Mouse (Mus musculus) kidney, postnatal 10 days (tissue): ENCODE results near the gene Acad9.
"Not testable (repeated sequence)": the region's sequence is repeated elsewhere in the genome, so short reads cannot be mapped to it uniquely, and the experiment has no call there.

Experiments
- DNase-seq: peaks from one replicate; pipeline ENCODE4 v3.0.0; 2021; ENCODE audit warnings: mixed read lengths

Acad9 gene

DNA sequence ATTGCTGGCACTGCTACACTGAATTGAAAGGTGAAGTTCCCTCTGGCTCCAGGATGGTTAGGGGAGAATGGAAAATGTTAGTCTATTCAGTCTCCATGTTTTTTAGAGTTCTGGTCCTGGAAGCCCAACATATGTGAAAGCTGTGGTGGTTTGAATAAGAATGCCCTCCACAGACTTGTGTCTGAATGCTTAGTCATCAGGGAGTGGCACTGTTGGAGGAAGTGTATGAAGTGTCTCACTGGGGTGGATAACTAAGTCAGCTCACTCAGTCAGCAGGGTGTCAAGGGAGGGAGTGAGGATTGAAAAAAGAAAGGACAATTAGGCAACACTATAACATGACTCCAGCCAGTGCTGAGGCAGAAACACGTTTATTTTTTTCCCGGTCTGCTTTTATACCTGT, 29.6 kb downstream of the Acad9 start:
- no peak for DNase-seq

DNA sequence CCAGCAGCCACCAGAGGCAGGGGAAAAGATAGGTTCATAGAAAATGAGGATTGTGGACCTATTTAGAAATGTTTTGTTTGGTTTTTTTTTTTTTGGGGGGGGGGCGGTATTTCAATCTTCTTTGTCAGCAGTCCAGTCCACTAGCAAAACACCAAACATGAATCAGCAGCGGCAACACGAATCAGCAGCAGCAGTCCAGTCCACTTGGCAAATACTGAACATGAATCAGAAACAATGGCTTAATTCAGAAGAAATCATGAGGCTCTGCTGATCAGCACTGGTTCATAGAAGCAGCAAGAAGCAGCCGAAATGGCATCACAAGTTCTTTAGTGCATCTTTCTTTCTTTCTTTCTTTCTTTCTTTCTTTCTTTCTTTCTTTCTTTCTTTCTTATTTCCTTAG, 50.3 kb downstream of the Acad9 start:
- no peak for DNase-seq

DNA sequence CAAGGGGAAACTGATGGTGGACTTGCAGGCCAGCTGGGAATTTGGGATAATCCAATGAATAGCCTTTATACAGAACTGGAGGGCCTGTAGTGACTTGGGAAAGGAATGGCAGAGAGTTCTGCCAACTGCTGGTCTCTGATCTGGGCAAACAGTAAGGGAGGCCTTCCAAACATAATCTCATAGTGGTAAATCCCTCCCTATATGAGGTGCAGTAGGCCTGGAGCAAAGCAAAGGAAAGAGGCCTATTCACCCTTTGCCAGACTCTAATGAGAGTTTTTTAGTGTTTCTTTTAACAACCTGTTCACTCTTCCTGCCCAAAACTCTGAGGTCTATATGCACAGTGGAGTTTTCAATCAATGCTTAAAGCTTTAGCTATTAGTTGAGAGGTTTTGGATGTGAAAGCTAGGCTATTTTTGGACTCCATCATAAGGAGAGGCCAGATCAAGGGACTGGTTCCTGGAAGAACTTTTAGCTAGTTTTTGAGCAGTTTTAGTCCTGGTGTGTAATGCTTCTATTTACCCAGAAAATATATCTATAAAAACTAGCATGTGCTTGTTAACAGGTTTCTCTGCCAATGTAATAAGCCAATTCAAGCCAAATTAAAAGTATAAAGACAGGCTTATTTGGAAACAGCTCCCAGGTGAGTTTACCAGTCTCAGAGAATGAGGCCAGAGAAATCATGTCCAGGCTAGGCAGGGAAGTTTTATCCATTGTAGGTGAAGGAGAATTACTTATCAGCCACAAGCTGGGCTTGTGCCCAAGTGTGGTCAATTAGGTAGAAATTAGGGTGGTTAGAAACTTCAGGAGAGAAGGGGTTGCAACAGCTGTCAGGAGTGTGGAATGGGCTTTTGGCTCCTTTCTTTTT, 54.1 kb downstream of the Acad9 start:
- no peak for DNase-seq

- not testable (repeated sequence) for DNase-seq
Measured at GRCm38 (mm10) chr3:36126176-36126575, 60.4 kb downstream of the Acad9 start.

GRCm38 (mm10) chr3:36136152-36136551, 70.4 kb downstream of the Acad9 start:
- DNase-seq = no peak

DNA sequence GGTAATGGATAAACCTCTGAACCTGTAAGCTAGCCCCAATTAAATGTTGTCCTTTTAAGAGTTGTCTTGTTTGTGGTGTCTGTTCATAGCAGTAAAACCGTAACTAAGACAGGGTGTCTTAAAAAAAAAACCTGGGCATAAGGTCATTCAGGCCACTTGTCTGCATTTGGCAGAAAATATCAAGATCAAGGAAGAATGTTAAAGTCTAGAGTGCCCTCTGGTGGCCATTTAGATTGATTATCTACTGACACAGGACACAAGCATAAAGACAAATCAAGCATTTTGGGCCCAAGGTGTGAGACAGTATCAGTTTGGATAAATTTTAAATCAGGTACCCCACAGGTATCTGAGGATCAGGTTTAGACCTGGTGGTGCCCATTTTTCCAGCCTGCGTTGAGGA, 71.8 kb downstream of the Acad9 start:
- DNase-seq = peak; percentile 21

- no peak for DNase-seq
Measured at GRCm38 (mm10) chr3:36138171-36138660, 72.4 kb downstream of the Acad9 start.

DNA sequence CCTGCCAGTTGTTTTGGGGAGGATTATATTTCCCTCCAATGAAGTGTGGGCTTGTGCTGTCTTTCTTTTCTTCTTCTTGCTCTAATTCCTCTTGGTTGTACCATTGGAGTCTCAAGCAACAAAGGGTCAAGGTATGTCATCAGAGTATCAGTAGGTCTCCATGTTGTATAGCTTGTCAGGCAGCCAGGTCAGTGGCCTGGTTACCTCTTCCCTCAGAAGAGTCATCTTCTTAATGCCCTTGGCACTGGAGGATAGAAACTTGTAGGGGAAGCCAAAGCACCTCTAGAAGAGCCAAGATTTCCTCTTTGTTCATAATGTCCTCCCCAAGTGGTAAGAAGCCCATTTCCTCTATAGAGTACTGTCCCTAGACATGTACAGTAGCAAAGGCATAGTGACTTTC, 73.2 kb downstream of the Acad9 start:
- no peak for DNase-seq
